Mouse (Mus musculus): ENCODE data around the gene Tmem253. TPM values are rescaled to one million over a fixed set of nuclear protein-coding genes. Genes with fewer than 3 reads are reported as not detected.
A peak's percentile ranks its signal among the peaks of the same experiment; 100 is the strongest.

The Tmem253 gene
- total RNA-seq (2021) = 1 to 10 TPM; 3.3 to 3.9 TPM

GRCm38 (mm10) chr14:52015445-52016100 is at the start of gene Tmem253:
Gene Tmem253 (plus strand): TSS chr14:52015658.
- DNase-seq (ENCODE audit: low spot score) = no peak
- intact Hi-C loops (cut with DNase I) = no loop called here

- intact Hi-C loops (cut with DNase I) = no loop called here
- no peak for DNase-seq (ENCODE audit: low spot score)
Measured at GRCm38 (mm10) chr14:51967400-51967799, 48.1 kb upstream of the Tmem253 start.

- DNase-seq (ENCODE audit: low spot score) = no peak
- intact Hi-C loops (cut with DNase I) = no loop called here
Measured at GRCm38 (mm10) chr14:51979252-51979651, 36.2 kb upstream of the Tmem253 start.

GRCm38 (mm10) chr14:51983251-51983650 is 32.2 kb upstream of the Tmem253 start:
- DNase-seq (ENCODE audit: low spot score) = no peak
- intact Hi-C loops (cut with DNase I) = no loop called here

- intact Hi-C loops (cut with DNase I) = loop anchor here (2.0 kb wide), 2 partner anchors 39 to 43 kb away; no protein-coding TSS in a partner anchor
- DNase-seq (ENCODE audit: low spot score) = no peak
Measured at GRCm38 (mm10) chr14:51983855-51984246, 31.6 kb upstream of the Tmem253 start.

GRCm38 (mm10) chr14:51984247-51985231 is 30.9 kb upstream of the Tmem253 start, which contains the start of gene Arhgef40:
Gene Arhgef40 (plus strand): TSS chr14:51984719.
- peak; percentile 64 for DNase-seq (ENCODE audit: low spot score)
- intact Hi-C loops (cut with DNase I) = loop anchor here (2.0 kb wide), 2 partner anchors 38 to 44 kb away; no protein-coding TSS in a partner anchor

GRCm38 (mm10) chr14:51985301-51986152 is 29.9 kb upstream of the Tmem253 start:
- intact Hi-C loops (cut with DNase I) = loop anchor here (2.0 kb wide), 2 partner anchors 37 to 45 kb away; no protein-coding TSS in a partner anchor
- peak; percentile 88 for DNase-seq (ENCODE audit: low spot score)

GRCm38 (mm10) chr14:51986153-51986505 is 29.3 kb upstream of the Tmem253 start:
- intact Hi-C loops (cut with DNase I) = no loop called here

GRCm38 (mm10) chr14:51987177-51987576 is 28.3 kb upstream of the Tmem253 start:
- no peak for DNase-seq (ENCODE audit: low spot score)

More at GRCm38 (mm10) chr14:51986153-51986505, 29.3 kb upstream of the Tmem253 start:
- no peak for DNase-seq (ENCODE audit: low spot score)

GRCm38 (mm10) chr14:51988731-51989130 is 26.7 kb upstream of the Tmem253 start:
- intact Hi-C loops (cut with DNase I) = no loop called here
- no peak for DNase-seq (ENCODE audit: low spot score)

More at GRCm38 (mm10) chr14:51987177-51987576, 28.3 kb upstream of the Tmem253 start:
- intact Hi-C loops (cut with DNase I) = no loop called here

GRCm38 (mm10) chr14:51989461-51989970 is 25.9 kb upstream of the Tmem253 start:
- no peak for DNase-seq (ENCODE audit: low spot score)
- intact Hi-C loops (cut with DNase I) = no loop called here

GRCm38 (mm10) chr14:51994453-51994852 is 21.0 kb upstream of the Tmem253 start:
- DNase-seq (ENCODE audit: low spot score) = no peak
- intact Hi-C loops (cut with DNase I) = no loop called here

- intact Hi-C loops (cut with DNase I) = no loop called here
- DNase-seq (ENCODE audit: low spot score) = no peak
Measured at GRCm38 (mm10) chr14:51995219-51995871, 20.1 kb upstream of the Tmem253 start.

- intact Hi-C loops (cut with DNase I) = loop anchor here (2.0 kb wide), 1 partner anchor 94 kb away; no protein-coding TSS in a partner anchor
- DNase-seq (ENCODE audit: low spot score) = no peak
Measured at GRCm38 (mm10) chr14:51996231-51996841, 19.1 kb upstream of the Tmem253 start.

GRCm38 (mm10) chr14:51996866-51997265 is 18.6 kb upstream of the Tmem253 start:
- no peak for DNase-seq (ENCODE audit: low spot score)

GRCm38 (mm10) chr14:51997483-51997882 is 18.0 kb upstream of the Tmem253 start:
- no peak for DNase-seq (ENCODE audit: low spot score)
- intact Hi-C loops (cut with DNase I) = loop anchor here (2.0 kb wide), 1 partner anchor 95 kb away; no protein-coding TSS in a partner anchor

More at GRCm38 (mm10) chr14:51996866-51997265, 18.6 kb upstream of the Tmem253 start:
- intact Hi-C loops (cut with DNase I) = loop anchor here (2.0 kb wide), 1 partner anchor 94 kb away; no protein-coding TSS in a partner anchor

GRCm38 (mm10) chr14:52003981-52004495 is 11.4 kb upstream of the Tmem253 start:
- intact Hi-C loops (cut with DNase I) = no loop called here
- DNase-seq (ENCODE audit: low spot score) = no peak

- no peak for DNase-seq (ENCODE audit: low spot score)
- intact Hi-C loops (cut with DNase I) = loop anchor here (5.0 kb wide), 1 partner anchor 73 kb away; no protein-coding TSS in a partner anchor
Measured at GRCm38 (mm10) chr14:52005141-52005540, 10.3 kb upstream of the Tmem253 start.
